Mouse (Mus musculus): ENCODE measurements around the gene Acsl1. TPM values are rescaled to one million over a fixed set of nuclear protein-coding genes. Genes with fewer than 3 reads are reported as not detected.

Gene Acsl1
- 6.9 and 10.2 TPM in 2 replicates for polyA plus RNA-seq (2012; rRNA removed)

GRCm38 (mm10) chr8:46470792-46471781, at the start of gene Acsl1:
Gene Acsl1 (plus strand): TSS chr8:46471037.

GRCm38 (mm10) chr8:46551615-46552440, 81.0 kb downstream of the Acsl1 start, which contains the start of gene Cenpu:
Gene Cenpu (plus strand): TSS chr8:46552028.

Other genes with a start within 250 kb of the Acsl1 start
- gene Helt, start 176.4 kb upstream of the Acsl1 start, polyA plus RNA-seq (2012; rRNA removed), result 8.4 and 19.2 TPM in 2 replicates
- gene Cenpu, start 81.0 kb downstream of the Acsl1 start, polyA plus RNA-seq (2012; rRNA removed), result 17.1 and 29.1 TPM in 2 replicates
- 5.6 and 8.1 TPM in 2 replicates for gene Primpol, start 146.2 kb downstream of the Acsl1 start, polyA plus RNA-seq (2012; rRNA removed)
- gene Casp3, start 146.3 kb downstream of the Acsl1 start, polyA plus RNA-seq (2012; rRNA removed), result 106 and 108 TPM in 2 replicates

Data from central nervous system, embryonic 11.5 days (tissue).